In the genomic region with DNA sequence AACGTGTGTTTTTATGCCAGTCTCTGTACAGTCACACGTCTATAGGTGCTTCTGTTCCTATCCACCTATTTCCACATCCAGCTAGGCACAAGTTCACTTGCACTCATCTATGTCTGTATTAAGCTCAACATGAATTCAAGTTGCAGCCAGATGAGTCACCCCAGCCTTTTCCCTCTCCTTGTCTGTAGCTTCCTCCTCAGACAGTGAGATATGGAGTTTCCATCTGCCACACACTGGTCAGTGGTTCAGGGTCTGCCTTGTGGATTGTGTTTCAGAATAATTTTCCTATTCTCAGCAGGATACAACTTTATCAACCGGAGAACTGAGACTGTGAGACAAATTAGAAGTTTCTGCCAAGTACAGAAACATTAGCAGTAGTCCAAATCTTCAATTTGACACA, we compare ENCODE assay signal across 26 mouse cellular contexts. TPM values are rescaled to one million over a fixed set of nuclear protein-coding genes. Genes with fewer than 3 reads are reported as not detected.
DNase-seq lines count a peak whose midpoint lies in the region; ATAC-seq and TF ChIP-seq lines count a peak whose summit lies in the region.
"Had no signal": no experiment of that assay in that cellular context is flagged by ENCODE, and none has a peak within 500 bp of the region (broad histone marks: within the 10 kb centered on the region; RNA-seq: fewer than 3 reads in every experiment).

No protein-coding gene starts in this region.

- H3K36me3 ChIP-seq in heart, embryonic 12.5 days, result no peaks in the 10 kb centered on the region
- H3K36me3 ChIP-seq in liver, postnatal 0 days (replicated peaks; ENCODE audit: insufficient read depth, low read length), result no peaks in the 10 kb centered on the region
- H3K36me3 ChIP-seq in liver, embryonic 12.5 days, result no peaks in the 10 kb centered on the region
- H3K36me3 ChIP-seq: embryonic facial prominence, embryonic 12.5 days; embryonic facial prominence, embryonic 15.5 days; heart, embryonic 13.5 days had no signal

- no peaks in the 10 kb centered on the region for H3K27me3 ChIP-seq in heart, embryonic 12.5 days (replicated peaks)
- H3K27me3 ChIP-seq in liver, postnatal 0 days (ENCODE audit: insufficient read depth, low read length), result no peaks in the 10 kb centered on the region
- no peaks in the 10 kb centered on the region for H3K27me3 ChIP-seq in liver, embryonic 12.5 days (replicated peaks)
- H3K27me3 ChIP-seq: embryonic facial prominence, embryonic 12.5 days; embryonic facial prominence, embryonic 15.5 days; heart, embryonic 13.5 days had no signal

- no peak overlapping the region for H3K4me3 ChIP-seq in heart, embryonic 12.5 days
- no peak overlapping the region for H3K4me3 ChIP-seq in liver, postnatal 0 days (ENCODE audit: low read depth, low read length)
- H3K4me3 ChIP-seq in liver, embryonic 12.5 days, result no peak overlapping the region
- H3K4me3 ChIP-seq: embryonic facial prominence, embryonic 12.5 days; embryonic facial prominence, embryonic 15.5 days; gastrocnemius, adult 2 months; heart, adult 2 months; heart, embryonic 13.5 days had no signal

- TF ChIP-seq EP300 in liver, postnatal 0 days (IDR thresholded peaks at IDR 0.05; ENCODE audit: low read depth), result no peak

- H3K9ac ChIP-seq in heart, embryonic 12.5 days, result no peak overlapping the region
- H3K9ac ChIP-seq in liver, postnatal 0 days (replicated peaks), result no peak overlapping the region
- no peak overlapping the region for H3K9ac ChIP-seq in liver, embryonic 12.5 days
- H3K9ac ChIP-seq: embryonic facial prominence, embryonic 12.5 days; embryonic facial prominence, embryonic 15.5 days; forebrain, postnatal 0 days; heart, embryonic 13.5 days; hindbrain, embryonic 14.5 days had no signal

- H3K4me1 ChIP-seq in heart, embryonic 12.5 days (replicated peaks), result no peaks in the 10 kb centered on the region
- H3K4me1 ChIP-seq in liver, postnatal 0 days (ENCODE audit: insufficient read depth), result no peaks in the 10 kb centered on the region
- no peaks in the 10 kb centered on the region for H3K4me1 ChIP-seq in liver, embryonic 12.5 days
- H3K4me1 ChIP-seq: embryonic facial prominence, embryonic 12.5 days; embryonic facial prominence, embryonic 15.5 days; heart, embryonic 13.5 days had no signal

- H3K9me3 ChIP-seq in heart, embryonic 12.5 days (replicated peaks), result no peaks in the 10 kb centered on the region
- no peaks in the 10 kb centered on the region for H3K9me3 ChIP-seq in liver, postnatal 0 days (ENCODE audit: low read length)
- H3K9me3 ChIP-seq in liver, embryonic 12.5 days (replicated peaks), result no peaks in the 10 kb centered on the region
- H3K9me3 ChIP-seq: embryonic facial prominence, embryonic 12.5 days; embryonic facial prominence, embryonic 15.5 days; heart, embryonic 13.5 days had no signal

- DNase-seq in heart, postnatal 4 days, result no peak
- no peak for DNase-seq in liver, postnatal 0 days
- DNase-seq in right cerebral cortex, adult 18-20 months, result peak; percentile 2
- no peak for DNase-seq in right cerebral cortex, postnatal 10 days (ENCODE audit: low spot score in 2 of 2)
- DNase-seq: adrenal gland, adult 2 months; adrenal gland, postnatal 14 days; cerebellum, adult 11 months; cerebellum, adult 2 months; cerebellum, adult 9-11 months; cerebellum, postnatal 25 days; forebrain, postnatal 0 days; gastrocnemius, adult 2 months; gastrocnemius, postnatal 14 days; heart, adult 2 months; heart, postnatal 36 days had no signal

- no peak overlapping the region for H3K27ac ChIP-seq in heart, embryonic 12.5 days (ENCODE audit: poor library complexity, severe bottlenecking)
- H3K27ac ChIP-seq in liver, postnatal 0 days (ENCODE audit: low read depth), result no peak overlapping the region
- H3K27ac ChIP-seq in liver, embryonic 12.5 days, result no peak overlapping the region
- H3K27ac ChIP-seq: embryonic facial prominence, embryonic 12.5 days; embryonic facial prominence, embryonic 15.5 days; gastrocnemius, adult 2 months; heart, adult 2 months; heart, embryonic 13.5 days; hindbrain, embryonic 14.5 days; hindbrain, postnatal 0 days had no signal

- no peak for TF ChIP-seq CTCF in liver, postnatal 0 days (IDR thresholded peaks at IDR 0.05; ENCODE audit: low read depth)

- no peak overlapping the region for H3K4me2 ChIP-seq in heart, embryonic 12.5 days
- no peak overlapping the region for H3K4me2 ChIP-seq in liver, postnatal 0 days (ENCODE audit: low read depth, low read length)
- H3K4me2 ChIP-seq in liver, embryonic 12.5 days, result no peak overlapping the region
- H3K4me2 ChIP-seq: embryonic facial prominence, embryonic 12.5 days; embryonic facial prominence, embryonic 15.5 days; heart, embryonic 13.5 days; hindbrain, embryonic 14.5 days had no signal

- peak; percentile 42; the same call in 1 of the 2 replicates for ATAC-seq in heart, embryonic 12.5 days (ENCODE audit: insufficient number of reproducible peaks, low FRiP score)
- 0 out of 2 replicates have a peak, but pooled peaks have one; percentile 14 for ATAC-seq in liver, postnatal 0 days
- no peak for ATAC-seq in liver, embryonic 12.5 days
- ATAC-seq: CD4-positive, CD25-positive, alpha-beta regulatory T cell, adult 4 months; forebrain, embryonic 14.5 days; forebrain, postnatal 0 days; hindbrain, postnatal 0 days; inflammation-experienced regulatory T-cells, adult 6 months had no signal

- 72% methylated on average over 3 of the region's 3 CpGs for WGBS in heart, embryonic 12.5 days
- WGBS in liver, postnatal 0 days (ENCODE audit: insufficient replicate concordance), result 67% methylated on average over 3 of the region's 3 CpGs
- WGBS in liver, embryonic 12.5 days (ENCODE audit: insufficient replicate concordance), result 66% methylated on average over 3 of the region's 3 CpGs

RNA-seq across cellular contexts. Expression of a gene that starts 20.0 kb away (rescaled TPM):
- 0.86 and 1.3 TPM in 2 replicates for polyA plus RNA-seq in heart, embryonic 12.5 days (2016; fragmentation: Nextera tagmentation; extraction: Ambion mirVana)
- total RNA-seq in heart, postnatal 4 days (2021), result 10 to 100 TPM; 13.3 to 16.3 TPM
- 19.0 and 30.1 TPM in 2 replicates for polyA plus RNA-seq in liver, postnatal 0 days (2015; fragmentation: Nextera tagmentation; extraction: Ambion mirVana)
- polyA plus RNA-seq in liver, embryonic 12.5 days (2016; fragmentation: Nextera tagmentation; extraction: Ambion mirVana), result 0.61 and 0.69 TPM in 2 replicates
- total RNA-seq: MEL had no signal
- polyA plus RNA-seq: CD4-positive, CD25-positive, alpha-beta regulatory T cell, adult 4 months; inflammation-experienced regulatory T-cells, adult 6 months had no signal

RNA-seq across cellular contexts. Expression of a gene that starts 49.7 kb away (rescaled TPM):
- polyA plus RNA-seq in heart, embryonic 12.5 days (2016; fragmentation: Nextera tagmentation; extraction: Ambion mirVana), result 78.2 and 80.0 TPM in 2 replicates
- 10 to 100 TPM; 53.0 to 55.1 TPM for total RNA-seq in heart, postnatal 4 days (2021)
- polyA plus RNA-seq in liver, postnatal 0 days (2015; fragmentation: Nextera tagmentation; extraction: Ambion mirVana), result 39.7 and 41.1 TPM in 2 replicates
- 48.1 and 51.2 TPM in 2 replicates for polyA plus RNA-seq in liver, embryonic 12.5 days (2016; fragmentation: Nextera tagmentation; extraction: Ambion mirVana)
